Mouse (Mus musculus): ENCODE data around the gene Hspa12a.
"Not testable (repeated sequence)": the region's sequence is repeated elsewhere in the genome, so short reads cannot be mapped to it uniquely, and the experiment has no call there.

Gene Hspa12a

GRCm38 (mm10) chr19:58908018-58908417, 35.4 kb downstream of the Hspa12a start:
- DNase-seq, result no peak

GRCm38 (mm10) chr19:58906685-58907084, 36.8 kb downstream of the Hspa12a start:
- no peak for DNase-seq

- peak; percentile 95 for DNase-seq
Observed at GRCm38 (mm10) chr19:58903899-58904327, 39.5 kb downstream of the Hspa12a start.

GRCm38 (mm10) chr19:58903079-58903898, 40.2 kb downstream of the Hspa12a start:
- DNase-seq, result no peak

GRCm38 (mm10) chr19:58900471-58900870, 43.0 kb downstream of the Hspa12a start:
- not testable (repeated sequence) for DNase-seq

- no peak for DNase-seq
Observed at GRCm38 (mm10) chr19:58896216-58896615, 47.2 kb downstream of the Hspa12a start.

- no peak for DNase-seq
Observed at GRCm38 (mm10) chr19:58889306-58890038, 54.0 kb downstream of the Hspa12a start.

- DNase-seq, result no peak
Observed at GRCm38 (mm10) chr19:58886467-58886866, 57.0 kb downstream of the Hspa12a start.

- no peak for DNase-seq
Observed at GRCm38 (mm10) chr19:58883451-58883850, 60.0 kb downstream of the Hspa12a start.

- DNase-seq, result no peak
Observed at GRCm38 (mm10) chr19:58882336-58882735, 61.1 kb downstream of the Hspa12a start.

GRCm38 (mm10) chr19:58879330-58879957, 64.0 kb downstream of the Hspa12a start:
- no peak for DNase-seq

- peak; percentile 28 for DNase-seq
Observed at GRCm38 (mm10) chr19:58878560-58878959, 64.9 kb downstream of the Hspa12a start.

- DNase-seq, result no peak
Observed at GRCm38 (mm10) chr19:58873536-58873935, 69.9 kb downstream of the Hspa12a start.

GRCm38 (mm10) chr19:58872381-58873259, 70.8 kb downstream of the Hspa12a start:
- DNase-seq, result no peak

GRCm38 (mm10) chr19:58871878-58872277, 71.6 kb downstream of the Hspa12a start:
- no peak for DNase-seq

GRCm38 (mm10) chr19:58866651-58867050, 76.8 kb downstream of the Hspa12a start:
- DNase-seq, result no peak

- DNase-seq, result no peak
Observed at GRCm38 (mm10) chr19:58865224-58865623, 78.2 kb downstream of the Hspa12a start.

GRCm38 (mm10) chr19:58864006-58864573, 79.4 kb downstream of the Hspa12a start:
- DNase-seq, result no peak

GRCm38 (mm10) chr19:58861174-58861760, 82.2 kb downstream of the Hspa12a start:
- DNase-seq, result no peak

GRCm38 (mm10) chr19:58860255-58861173, 82.9 kb downstream of the Hspa12a start:
- peak; percentile 86 for DNase-seq

GRCm38 (mm10) chr19:58859831-58860254, 83.6 kb downstream of the Hspa12a start:
- DNase-seq, result no peak
